Mouse (Mus musculus) cerebellum, adult 8-10 months (tissue): ENCODE measurements at regions not wholly inside any gene's neighbourhood (a gene's known extent, or its start where the extent isn't known, plus 50 kb on each side); places are given as distances from the start of the nearest gene placed in this dataset.

Experiments used
- DNase-seq: peaks from one replicate; pipeline ENCODE4 v3.0.0; 2022

DNA sequence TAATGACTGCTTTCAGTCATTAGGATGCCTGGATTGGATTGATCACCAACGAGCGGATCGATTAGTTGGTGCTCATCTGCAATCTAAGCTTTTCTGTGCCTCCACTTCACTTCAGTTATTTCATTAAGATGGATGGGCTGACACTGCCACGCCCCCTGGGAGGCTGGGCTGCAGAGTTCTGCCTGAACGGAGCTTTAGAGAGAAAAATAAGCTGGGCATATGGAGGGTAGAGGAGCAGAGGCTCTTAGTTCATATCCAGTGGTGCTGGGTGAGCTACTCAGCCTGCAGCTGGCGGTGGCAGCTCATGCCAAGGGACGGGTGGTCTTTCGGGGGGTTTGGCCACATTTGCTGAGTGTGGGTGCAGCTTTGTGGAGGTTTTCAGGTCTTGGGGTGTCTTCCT, 256.4 kb upstream of the Dusp10 start:
- DNase-seq = no peak

DNA sequence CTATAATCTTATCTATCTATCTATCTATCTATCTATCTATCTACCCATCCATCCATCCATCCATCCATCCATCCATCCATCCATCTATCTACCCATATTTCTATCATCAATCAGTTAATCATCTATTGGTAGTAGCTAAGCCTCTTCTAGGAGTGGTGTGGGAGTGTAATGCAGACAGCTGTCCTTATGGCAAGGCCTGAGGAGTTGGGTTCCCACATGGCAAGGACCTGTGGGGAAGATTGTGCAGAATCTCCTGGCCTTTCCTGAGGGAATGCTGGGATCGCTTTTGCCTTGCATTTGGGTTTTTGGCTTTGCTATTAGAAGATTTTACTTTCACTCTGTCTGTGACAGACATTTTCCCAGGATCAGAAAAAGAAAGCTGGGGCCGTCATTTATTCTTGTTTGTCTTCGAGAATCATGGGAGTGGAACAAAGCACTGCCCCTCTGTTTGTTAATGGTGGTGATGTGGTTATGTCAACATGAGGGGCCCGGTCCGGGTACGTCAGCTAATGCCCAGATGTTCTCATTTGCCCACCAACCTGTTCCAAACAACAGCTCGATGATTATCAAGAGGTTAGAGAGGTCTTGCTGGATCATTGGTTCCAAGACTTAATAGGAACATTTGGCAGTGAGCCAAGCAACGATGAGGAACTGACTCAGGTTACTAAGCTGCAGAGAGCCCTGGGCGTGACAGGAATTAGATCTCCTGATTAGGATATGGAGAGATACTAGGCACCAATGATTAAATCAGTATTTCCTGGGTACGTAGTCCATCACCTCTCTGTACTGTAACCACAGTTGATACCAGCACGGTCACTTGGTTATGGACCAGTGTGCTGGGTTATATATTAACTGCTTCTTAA, 249.0 kb upstream of the Dusp10 start:
- DNase-seq = no peak

DNA sequence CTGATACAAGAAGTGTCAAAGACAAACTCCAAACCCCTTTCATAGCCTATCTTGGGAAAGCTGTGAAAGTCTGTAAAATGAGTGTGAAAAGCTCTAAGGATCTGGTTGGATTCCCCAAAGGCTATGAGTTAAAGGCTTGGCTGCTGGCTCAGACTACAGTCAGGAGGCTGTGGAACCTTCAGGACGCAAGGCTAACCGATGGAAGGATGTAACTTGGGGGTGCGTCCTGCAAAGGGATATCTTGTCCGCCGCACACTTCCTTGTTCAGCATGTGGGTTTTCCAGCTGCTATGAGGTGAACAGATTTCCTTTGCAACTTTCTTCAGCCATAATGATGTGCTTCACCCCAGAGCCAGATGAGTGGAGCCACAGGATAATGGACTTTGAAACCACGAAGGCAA, 240.3 kb upstream of the Dusp10 start:
- DNase-seq = no peak

DNA sequence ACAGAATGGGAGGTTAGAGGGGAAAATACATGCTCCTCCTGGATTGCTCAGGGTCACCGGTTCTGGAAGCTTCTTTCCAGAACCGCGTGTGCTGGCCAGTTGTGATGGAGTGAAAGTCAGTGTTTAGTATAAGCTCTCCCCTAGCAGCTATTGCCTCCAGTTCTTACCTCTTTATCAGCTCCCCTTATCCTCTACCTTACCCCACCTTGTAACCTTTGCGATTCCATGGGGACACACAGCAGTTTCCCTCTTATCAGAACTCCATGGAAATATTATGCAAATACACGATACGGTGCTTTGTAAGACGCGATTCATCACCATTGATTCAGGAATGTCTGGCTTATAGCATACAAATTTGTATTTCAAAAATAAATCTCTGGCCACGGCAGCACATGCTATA, 232.9 kb upstream of the Dusp10 start:
- DNase-seq = no peak

DNA sequence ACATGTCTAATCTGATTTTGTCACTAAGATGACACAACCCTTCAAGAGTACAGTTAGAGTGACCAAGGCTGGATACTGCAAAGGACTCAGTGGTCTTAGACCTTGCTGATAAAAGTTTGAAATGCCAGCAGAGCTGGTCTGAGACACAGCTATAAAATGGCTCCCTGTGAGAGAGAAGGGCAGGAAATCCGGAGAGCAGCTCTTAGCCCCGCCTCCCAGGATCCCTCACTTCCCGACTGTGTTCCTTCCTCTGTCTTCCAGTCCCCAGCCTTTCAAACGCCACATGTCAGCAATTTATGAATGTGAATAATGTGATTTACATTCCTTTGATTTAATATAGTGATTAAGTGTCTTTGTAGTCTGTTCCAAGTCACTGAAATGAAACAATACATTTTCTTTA, 232.3 kb upstream of the Dusp10 start:
- no peak for DNase-seq

DNA sequence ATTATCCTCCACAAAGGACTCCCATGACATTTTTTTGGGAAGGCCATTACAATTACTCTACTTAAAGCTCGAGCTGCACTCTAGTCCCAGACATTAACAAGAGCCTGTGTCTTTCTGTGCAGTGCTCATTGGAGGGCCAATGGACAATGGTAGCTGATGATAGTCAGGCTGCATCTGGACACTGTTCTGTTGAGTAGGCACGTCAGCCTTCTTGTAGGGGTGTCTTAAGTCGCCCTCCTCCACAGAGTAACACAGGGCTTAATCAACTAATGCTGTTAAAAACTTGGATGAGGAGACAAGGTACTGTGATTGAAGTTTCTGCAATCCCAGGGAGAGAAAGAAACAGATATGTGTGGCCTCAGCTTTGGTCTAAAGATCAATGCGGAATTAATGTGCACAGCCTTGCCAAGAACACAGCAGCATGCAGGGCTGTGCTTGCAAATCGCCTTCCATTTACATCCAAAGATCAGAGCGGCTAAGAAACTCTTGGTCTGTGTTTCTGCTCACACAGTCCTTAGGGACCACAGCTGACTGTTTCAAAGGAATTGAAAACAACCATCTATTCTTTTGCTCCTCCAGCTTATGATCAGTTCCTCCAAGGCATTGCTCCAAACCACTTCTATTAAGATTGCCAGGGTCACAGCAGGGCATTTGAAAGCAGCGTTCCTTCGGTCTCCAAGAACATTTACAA, 229.5 kb upstream of the Dusp10 start:
- no peak for DNase-seq

DNA sequence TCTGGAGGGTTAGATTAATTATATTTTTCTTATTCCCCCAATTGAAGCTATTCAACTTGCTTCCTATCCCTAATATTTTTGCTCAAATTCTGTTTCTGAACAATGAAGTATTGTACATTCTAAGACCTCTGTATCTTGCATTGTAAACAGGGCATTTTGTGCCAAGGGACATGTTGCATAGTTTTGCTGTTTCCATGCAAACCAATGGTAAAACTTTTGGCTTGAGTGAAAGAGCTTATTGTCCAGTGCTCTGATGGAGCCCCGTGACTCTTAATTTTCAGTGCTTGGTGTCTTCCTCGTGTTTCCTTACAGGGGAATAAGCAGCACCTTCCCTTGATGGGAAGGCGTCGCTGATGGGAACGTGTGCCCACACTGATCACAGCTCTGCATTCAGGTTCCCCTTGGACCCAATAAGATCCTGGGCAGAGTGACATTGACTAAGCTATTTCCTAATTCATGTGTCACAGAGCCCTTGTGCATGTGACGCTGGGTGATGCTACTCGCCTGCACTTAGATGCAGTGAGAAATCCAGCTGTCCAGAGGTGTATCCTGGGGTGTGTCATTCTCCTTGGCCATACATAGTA, 220.8 kb upstream of the Dusp10 start:
- DNase-seq = no peak

DNA sequence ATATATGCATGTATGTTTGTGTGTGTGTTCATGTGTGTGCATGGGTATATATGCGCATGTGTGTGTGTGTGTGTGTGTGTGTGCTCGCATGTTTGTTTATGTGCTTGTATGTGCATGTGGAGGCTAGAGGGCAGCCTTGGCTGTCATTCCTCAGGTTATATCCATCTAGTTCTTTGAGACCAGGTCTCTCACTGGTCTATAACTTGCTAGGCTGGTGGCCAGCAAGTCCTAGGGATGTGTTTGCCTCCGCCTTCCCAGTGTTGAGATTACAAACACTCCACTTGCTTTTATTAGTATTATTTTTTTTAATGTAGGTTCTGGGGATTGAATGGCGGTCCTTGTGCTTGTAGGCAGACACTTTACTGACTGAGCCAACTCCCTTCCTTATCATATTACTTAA, 219.8 kb upstream of the Dusp10 start:
- DNase-seq = no peak

DNA sequence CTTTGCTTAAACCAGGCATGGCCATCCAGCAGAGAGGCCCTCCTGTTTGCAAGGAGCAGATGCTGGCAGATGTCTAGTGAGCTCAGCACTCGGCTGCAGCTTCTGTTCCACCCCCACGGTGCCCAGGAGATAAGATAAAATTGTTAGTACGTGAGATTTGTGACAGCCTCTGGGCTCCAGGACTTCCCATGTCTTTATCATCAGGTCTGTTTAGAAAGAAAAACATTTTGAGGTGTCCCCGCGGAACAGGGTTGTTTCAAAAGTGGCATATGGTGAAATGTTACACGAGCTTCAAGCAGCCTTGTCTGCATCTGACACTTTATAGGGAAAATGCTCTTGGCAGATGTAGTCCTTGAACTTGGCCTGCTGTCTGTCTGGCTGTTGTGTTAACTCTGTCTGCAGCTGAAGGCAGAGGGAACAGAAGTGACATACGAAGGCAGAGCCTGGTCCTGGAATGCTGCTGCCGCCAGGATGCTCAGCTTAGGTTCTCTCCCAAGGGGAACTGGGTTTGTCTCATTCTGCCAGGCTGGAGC, 219.1 kb upstream of the Dusp10 start:
- no peak for DNase-seq

DNA sequence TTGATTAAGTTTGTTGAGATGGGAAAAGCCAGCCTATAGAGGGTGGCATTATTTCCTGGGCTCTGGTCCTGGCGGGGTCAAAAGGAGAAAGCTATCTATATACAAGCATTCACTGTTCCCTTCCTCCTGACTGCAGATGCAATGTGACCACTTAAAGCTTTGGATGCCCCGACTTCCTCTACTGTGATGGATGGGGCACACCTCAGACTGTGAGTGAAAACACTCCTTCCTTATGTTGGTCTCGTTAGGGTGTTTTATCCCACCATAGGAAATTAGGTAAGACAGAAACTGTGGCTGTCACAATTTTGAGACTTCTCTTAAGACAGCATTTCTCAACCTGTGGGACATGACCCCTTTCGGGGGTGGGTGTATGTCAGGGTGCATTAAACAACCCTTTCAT, 210.8 kb upstream of the Dusp10 start:
- DNase-seq = no peak

DNA sequence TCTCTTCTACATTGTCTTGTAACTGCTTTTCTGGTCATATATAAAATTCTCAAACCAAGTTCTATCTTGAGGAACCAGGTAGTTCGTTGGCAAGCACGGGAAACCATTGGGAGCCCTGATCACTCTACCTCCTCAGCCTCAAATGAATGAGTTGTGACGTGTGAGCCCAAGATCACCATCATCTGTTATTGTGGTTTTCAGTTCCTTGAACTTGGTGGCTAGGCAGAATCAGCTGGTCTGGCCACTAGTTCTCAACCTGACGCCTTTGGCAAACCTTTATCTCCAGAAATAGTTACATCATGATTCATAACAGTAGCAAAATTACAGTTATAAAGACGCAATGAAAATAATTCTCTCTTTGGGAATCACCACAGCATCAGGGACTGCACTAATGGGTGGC, 209.7 kb upstream of the Dusp10 start:
- DNase-seq = no peak

DNA sequence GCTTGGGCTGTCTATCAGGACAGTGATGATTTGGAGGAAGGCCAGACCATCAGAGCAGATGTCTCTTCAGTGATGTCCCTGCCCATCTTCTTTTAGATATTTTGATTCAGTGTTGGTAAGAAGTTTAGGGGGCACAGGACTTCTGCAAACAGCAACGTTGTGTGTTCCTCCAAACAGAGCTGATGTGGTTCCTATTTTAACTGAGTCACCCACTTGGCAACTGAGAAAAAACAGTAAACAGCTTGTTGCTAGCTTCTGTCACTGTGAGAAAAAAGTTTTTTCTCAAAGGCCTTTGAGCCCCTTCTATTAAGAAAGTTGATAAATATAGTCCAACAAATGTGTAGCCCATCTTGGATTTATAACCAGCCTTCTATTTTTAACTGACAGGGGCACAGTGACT, 209.3 kb upstream of the Dusp10 start:
- no peak for DNase-seq

DNA sequence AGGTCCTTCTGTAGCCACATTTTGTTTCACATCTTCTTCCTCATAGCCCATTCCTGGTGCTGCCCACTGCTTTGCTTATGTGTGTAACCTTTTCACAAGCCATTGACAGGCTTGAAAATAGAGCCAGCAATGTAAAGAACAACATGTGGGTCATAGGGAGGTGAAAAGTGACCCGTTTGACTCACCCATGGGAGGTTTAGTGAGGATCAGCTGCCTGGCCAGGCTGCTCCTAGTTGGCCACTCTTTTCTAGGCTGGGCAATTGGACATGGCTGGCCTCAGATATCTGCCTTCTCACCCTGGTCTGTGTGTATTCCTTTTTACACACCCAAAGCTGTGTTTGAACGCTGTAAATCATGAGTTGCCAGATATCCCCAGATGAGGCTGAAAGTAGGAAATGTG, 208.8 kb upstream of the Dusp10 start:
- DNase-seq = no peak

DNA sequence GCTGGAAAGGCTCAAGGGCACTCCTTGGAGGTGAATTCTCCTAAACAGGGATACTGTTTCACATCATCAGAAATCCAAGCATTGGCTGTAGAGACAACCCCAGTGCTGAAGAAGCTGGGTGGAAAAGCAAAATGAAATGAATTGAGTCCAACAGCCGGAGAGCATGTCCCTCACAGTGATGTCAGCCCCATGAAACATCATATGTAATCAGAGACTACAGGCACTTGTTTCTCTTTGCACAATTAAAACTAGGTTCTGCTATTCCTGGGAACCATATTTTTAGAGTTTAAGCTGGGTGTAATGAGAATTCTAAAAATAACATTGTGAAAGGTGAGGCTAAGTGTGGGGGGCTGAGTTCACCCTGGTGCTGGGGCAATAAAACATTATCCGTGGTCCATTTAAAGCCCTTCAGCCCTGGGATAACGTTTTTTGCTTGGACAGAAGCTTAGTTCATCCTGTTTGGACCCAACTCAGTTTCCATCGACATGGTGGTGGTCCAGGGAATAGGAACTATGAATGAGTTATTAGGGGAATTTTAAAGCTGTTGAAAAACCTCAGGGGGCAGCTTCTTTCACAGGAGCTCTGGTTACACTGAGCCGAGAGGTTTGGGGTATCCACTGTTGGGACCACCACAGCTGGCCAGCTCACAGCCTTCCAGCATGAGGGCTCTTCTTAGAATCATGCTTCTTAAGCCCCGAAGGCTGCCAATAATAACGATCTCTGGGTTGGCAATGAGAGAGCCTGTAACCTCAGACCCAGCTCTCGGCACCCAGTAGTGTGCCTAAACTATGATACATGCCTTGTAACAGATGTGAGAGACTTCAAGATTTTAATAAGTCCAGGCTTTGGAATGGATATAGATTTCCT, 206.0 kb upstream of the Dusp10 start:
- DNase-seq = no peak

DNA sequence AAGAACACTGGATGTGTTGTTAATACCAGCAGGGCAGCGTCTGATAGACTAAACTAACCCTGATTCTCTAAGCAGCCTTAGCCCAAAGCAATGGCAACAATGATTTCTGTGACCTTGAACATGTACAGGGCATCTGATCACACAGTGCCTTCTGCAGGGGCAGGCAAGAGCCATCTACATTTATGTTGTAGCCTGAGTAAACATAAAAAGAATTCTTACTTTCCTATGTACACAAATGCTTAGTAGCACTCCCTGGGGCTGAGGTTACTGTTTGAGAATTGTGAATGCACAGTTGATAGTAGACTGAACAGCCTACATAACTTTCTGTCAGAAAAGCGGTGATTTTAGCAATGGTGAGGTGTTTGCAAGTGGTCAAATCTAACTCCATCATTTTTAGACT, 204.9 kb upstream of the Dusp10 start:
- DNase-seq = no peak

DNA sequence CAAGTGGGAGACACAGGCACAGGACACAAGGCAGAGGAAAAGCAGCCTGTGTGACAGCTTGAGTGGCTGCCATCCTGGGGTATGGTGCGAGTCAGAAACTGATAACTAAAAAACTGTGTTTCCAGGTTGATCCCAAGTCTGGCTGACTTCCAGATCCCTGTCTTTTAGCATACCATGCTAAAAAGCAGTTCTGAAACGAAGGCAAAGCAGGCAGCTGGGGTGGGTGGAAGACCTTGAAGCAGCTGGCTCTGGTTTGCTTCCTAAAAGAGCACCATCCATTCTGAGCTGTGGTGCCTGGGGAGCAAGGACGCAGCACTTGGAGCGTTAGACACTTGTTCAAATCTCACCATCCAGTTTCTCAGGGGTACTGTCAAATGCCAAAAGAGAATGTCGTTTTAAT, 192.5 kb upstream of the Dusp10 start:
- no peak for DNase-seq

DNA sequence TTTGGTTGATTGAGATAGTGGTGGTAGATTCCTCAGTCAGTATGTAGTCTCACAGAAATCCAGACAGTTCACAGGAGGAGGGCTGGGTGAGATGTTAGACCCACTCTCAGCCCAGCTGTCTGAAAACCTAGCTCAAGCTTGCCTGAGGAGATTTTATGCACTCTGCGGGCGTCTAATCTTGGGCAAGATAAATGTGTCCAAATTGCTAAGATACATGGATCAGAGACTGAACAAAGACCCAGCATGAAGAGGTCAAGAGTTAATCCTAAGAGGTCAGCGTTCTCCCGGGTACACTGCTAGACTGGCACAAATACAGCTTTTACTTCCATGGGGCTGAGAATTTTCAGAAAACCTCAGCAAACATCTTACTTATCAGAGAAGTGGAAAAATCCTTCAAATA, 186.8 kb upstream of the Dusp10 start:
- DNase-seq = no peak

DNA sequence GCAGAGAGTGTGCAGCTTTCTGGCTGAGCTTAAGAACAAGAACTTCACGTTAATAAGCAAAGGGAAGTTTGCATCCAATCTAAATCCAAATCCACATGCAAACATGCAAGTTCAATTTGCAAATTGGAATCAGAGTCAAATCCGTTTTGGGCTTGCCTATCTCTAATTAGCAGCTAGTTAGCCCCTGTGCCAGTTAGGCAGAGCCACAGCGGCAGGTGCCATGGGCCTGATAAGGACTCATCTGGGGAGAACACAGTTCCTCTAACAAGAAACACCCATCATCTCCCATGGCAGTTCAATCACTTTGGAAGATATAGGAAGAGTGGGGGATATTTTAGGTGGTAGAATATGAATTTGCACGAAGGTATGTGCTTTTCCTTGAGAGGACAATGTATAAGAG, 168.0 kb upstream of the Dusp10 start:
- no peak for DNase-seq

DNA sequence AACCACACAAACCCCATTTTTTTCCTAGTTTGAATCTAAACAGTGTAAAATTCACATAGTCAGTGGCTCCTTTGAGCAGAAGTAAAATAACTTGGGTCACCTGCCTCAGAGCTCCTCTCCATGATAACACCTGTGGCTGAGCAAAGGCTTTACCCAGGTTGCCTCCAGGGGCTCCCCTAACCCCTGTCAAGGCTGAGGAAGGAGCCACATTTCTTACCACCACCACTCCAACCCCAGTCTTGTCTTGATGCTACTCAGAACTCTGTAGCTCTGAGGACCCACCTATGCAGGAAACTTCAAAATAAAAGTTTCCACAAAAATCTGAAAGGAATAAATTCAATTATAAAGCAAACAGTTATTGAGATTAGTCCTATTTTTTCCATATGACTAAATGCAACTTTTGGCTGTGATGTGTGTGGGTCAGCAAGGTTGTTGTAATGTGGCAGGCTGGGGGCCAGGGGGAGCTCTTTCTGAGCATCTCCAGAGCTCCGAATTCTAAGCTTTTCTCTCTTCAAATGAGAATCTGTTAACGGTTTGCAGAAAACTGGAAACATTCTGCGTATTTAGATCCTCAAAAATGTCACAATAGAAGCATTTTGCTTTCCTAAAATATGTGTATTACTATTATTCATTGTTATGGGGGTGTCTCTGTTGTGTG, 159.0 kb upstream of the Dusp10 start:
- DNase-seq = no peak

DNA sequence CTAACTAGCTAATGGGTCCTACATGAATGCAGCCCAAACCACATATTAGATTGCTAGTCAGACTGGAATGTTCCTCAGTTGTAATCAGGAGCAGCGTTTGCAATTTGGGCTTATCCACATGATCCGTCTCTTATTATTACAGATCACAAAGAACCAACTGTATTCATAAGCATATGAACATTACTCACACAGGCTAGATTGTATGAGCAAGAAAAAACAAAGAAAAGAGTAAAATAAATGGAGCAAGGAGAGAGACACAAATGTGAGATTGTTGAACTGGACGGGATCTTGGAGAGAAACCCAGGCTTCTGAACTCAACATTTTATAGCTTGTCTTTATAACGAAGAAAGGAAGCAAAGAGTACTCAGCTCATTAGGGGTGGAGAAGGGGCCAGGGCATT, 148.0 kb upstream of the Dusp10 start:
- no peak for DNase-seq

DNA sequence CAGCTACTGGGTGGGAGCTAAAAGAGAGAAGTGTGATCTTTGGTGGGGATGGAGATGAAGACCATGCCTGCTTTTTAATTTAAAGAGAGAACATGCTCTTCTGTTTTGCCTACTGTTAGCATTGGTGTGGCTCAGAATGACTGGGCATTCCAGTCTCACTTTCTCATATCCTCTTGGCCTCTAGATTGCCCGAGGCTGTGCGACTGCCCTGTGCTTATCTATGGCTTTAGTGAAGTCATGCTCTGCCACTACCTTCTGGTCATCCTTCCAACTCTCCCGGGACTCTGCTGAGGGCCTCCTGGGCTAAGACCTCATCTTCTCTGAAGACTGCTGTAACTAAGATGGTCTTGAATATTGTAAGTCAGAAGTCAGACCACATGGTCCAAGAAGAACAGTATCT, 147.5 kb upstream of the Dusp10 start:
- no peak for DNase-seq

DNA sequence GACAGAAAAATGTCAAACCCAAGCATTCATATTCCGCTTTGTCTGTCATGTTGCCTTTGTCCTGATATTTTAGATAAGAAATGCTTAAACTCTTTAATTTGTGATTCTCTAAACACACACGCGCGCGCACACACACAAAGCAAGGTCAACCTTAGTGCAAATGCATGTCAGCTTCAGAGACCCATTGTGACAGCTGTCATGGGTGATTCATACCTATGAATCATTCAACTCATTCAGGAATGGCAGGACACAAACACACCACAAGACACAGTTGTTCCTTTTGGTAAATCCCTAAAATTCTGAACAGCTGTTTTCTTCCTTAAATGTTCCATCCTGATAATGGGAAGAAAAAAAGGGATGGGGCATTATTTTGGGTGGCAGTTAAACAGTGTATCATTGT, 144.1 kb upstream of the Dusp10 start:
- no peak for DNase-seq

DNA sequence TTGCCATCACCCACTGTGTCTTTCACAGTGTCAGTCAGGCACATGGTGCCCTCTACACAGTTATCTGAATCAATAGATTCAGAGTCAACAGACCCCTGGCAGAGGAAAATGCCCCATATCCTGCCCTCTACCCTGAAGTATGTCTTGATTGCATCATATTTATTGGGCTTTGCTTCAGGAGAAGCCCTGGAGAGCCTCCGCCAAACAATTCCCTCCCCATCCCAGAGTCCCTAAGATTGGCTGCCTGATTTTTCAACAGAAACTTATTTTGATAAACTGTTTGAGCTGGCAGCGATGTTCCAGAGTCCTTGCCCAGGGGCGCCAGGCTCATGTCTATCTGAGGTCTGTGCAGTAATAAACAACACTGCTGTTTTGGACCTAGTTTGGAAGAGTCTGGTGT, 117.2 kb upstream of the Dusp10 start:
- DNase-seq = peak; percentile 1
